Mouse (Mus musculus) frontal cortex, postnatal 36 days (tissue): ENCODE measurements around the gene Ppfia4.

Experiments used
- DNase-seq, 2 experiments: peaks; one replicate each; pipeline ENCODE4 v3.0.0; 2022; ENCODE audit warnings: low spot score in 2 of 2

Gene Ppfia4

GRCm38 (mm10) chr1:134339162-134339561 lies 6.4 kb upstream of the Ppfia4 start:
- DNase-seq: no peak

GRCm38 (mm10) chr1:134336958-134337710 lies 4.4 kb upstream of the Ppfia4 start:
- DNase-seq: no peak

GRCm38 (mm10) chr1:134335924-134336810 lies 3.4 kb upstream of the Ppfia4 start:
- no peak for DNase-seq

- DNase-seq: peak; percentile 65 to 76
Observed at GRCm38 (mm10) chr1:134335211-134335923, 2.6 kb upstream of the Ppfia4 start.

GRCm38 (mm10) chr1:134334111-134334827 lies 1.5 kb upstream of the Ppfia4 start:
- DNase-seq: no peak

GRCm38 (mm10) chr1:134333371-134334110 lies 813 bp upstream of the Ppfia4 start:
- DNase-seq: no peak

- DNase-seq: peak; percentile 83 to 90
Observed at GRCm38 (mm10) chr1:134331879-134332635, 671 bp downstream of the Ppfia4 start.

- DNase-seq: no peak
Observed at GRCm38 (mm10) chr1:134326841-134327346, 5.8 kb downstream of the Ppfia4 start.

- DNase-seq: no peak
Observed at GRCm38 (mm10) chr1:134322591-134322990, 10.1 kb downstream of the Ppfia4 start.

- no peak for DNase-seq
Observed at GRCm38 (mm10) chr1:134320691-134321301, 11.9 kb downstream of the Ppfia4 start.

GRCm38 (mm10) chr1:134318261-134318660 lies 14.5 kb downstream of the Ppfia4 start:
- DNase-seq: no peak

GRCm38 (mm10) chr1:134316361-134316760 lies 16.4 kb downstream of the Ppfia4 start:
- DNase-seq: no peak

GRCm38 (mm10) chr1:134315181-134315580 lies 17.5 kb downstream of the Ppfia4 start:
- no peak for DNase-seq

GRCm38 (mm10) chr1:134311760-134312159 lies 21.0 kb downstream of the Ppfia4 start:
- no peak for DNase-seq

- DNase-seq: no peak
Observed at GRCm38 (mm10) chr1:134310729-134311128, 22.0 kb downstream of the Ppfia4 start.

GRCm38 (mm10) chr1:134310291-134310690 lies 22.4 kb downstream of the Ppfia4 start:
- no peak for DNase-seq

- DNase-seq: no peak
Observed at GRCm38 (mm10) chr1:134307409-134307808, 25.3 kb downstream of the Ppfia4 start.

- DNase-seq: no peak
Observed at GRCm38 (mm10) chr1:134304940-134305339, 27.8 kb downstream of the Ppfia4 start.

- DNase-seq: no peak
Observed at GRCm38 (mm10) chr1:134302568-134303238, 30.0 kb downstream of the Ppfia4 start.
